Mouse (Mus musculus): ENCODE measurements at regions not wholly inside any gene's neighbourhood (a gene's known extent, or its start where the extent isn't known, plus 50 kb on each side); places are given as distances from the start of the nearest gene placed in this dataset.

DNA sequence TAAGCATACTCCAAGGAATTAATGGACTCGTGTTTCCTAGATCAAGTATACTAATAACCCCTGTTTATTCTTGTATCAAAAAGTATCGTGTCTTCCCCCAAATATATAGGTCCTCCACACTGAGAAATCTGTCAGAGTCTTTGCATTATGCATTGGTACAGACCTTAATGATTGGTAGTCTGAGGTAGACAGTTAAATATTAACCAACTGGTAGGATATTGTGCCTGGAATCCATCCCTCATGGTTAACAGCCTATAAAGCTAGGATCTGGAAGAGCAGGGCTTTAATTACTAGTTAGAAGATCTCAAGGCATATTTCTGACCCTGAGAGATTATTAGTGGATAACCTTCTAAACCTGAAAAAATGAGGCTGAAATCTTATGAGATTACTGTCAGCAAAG is 153.6 kb upstream of the Fam98a start:
- H3K36me3 ChIP-seq (ENCODE audit: control insufficient read depth, insufficient read depth, low read length) = no peaks in the 10 kb centered on the region
- no peak for ATAC-seq (ENCODE audit: low FRiP score, low read depth)
- 86% methylated on average over 2 of the region's 2 CpGs for WGBS

DNA sequence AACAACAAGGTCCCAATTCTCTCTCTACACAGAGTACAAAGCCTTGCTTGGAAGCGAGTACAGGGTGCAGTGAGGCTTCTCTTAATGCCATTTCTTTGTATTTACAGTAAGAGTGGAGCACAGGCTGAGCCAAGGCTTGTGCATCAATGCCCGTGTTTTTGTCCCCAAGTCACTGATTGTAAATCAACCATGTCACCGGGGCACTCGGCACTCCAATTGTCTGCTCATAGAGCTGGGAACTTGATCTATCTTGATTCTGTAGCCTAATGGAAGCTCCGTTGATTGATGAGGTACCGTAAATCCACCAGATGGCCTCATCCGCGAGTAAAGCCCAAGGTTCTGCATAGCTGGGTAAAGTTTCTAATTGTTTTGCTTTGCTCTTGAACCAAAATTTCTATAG is 152.1 kb upstream of the Fam98a start:
- no peak overlapping the region for H3K9ac ChIP-seq (ENCODE audit: low read depth, low read length, severe bottlenecking)
- TF ChIP-seq POLR2A (IDR thresholded peaks at IDR 0.05; ENCODE audit: borderline replicate concordance, extremely low read depth, insufficient read depth, insufficient read length) = no peak
- no peak overlapping the region for H3K27ac ChIP-seq (replicated peaks; ENCODE audit: low read depth, low read length)
- H3K4me2 ChIP-seq (replicated peaks; ENCODE audit: low read depth, low read length, severe bottlenecking) = no peak overlapping the region
- 27% methylated on average over 8 of the region's 8 CpGs for WGBS
- H3K4me3 ChIP-seq (replicated peaks; ENCODE audit: low read length) = no peak overlapping the region
- H3K4me1 ChIP-seq (ENCODE audit: control insufficient read depth, insufficient read depth, low read length) = no peaks in the 10 kb centered on the region
- no peaks in the 10 kb centered on the region for H3K27me3 ChIP-seq (ENCODE audit: control insufficient read depth, insufficient read depth, low read length)
- no peaks in the 10 kb centered on the region for H3K36me3 ChIP-seq (ENCODE audit: control insufficient read depth, insufficient read depth, low read length)
- ATAC-seq (ENCODE audit: low FRiP score, low read depth) (no peak), DNase-seq (ENCODE audit: low spot score) (no peak)
- no peaks in the 10 kb centered on the region for H3K9me3 ChIP-seq (ENCODE audit: control insufficient read depth, low read length)

More for the DNA sequence above, 153.6 kb upstream of the Fam98a start:
- Histone ChIP-seq H3K4me1 (ENCODE audit: control insufficient read depth, insufficient read depth, low read length) (no peaks in the 10 kb centered on the region), H3K27ac (replicated peaks; ENCODE audit: low read depth, low read length) (no peak overlapping the region), H3K9ac (ENCODE audit: low read depth, low read length, severe bottlenecking) (no peak overlapping the region), H3K27me3 (ENCODE audit: control insufficient read depth, insufficient read depth, low read length) (no peaks in the 10 kb centered on the region), H3K9me3 (ENCODE audit: control insufficient read depth, low read length) (no peaks in the 10 kb centered on the region), H3K4me2 (replicated peaks; ENCODE audit: low read depth, low read length, severe bottlenecking) (no peak overlapping the region), H3K4me3 (replicated peaks; ENCODE audit: low read length) (no peak overlapping the region)
- DNase-seq (ENCODE audit: low spot score) = no peak
- TF ChIP-seq POLR2A (IDR thresholded peaks at IDR 0.05; ENCODE audit: borderline replicate concordance, extremely low read depth, insufficient read depth, insufficient read length) = no peak

DNA sequence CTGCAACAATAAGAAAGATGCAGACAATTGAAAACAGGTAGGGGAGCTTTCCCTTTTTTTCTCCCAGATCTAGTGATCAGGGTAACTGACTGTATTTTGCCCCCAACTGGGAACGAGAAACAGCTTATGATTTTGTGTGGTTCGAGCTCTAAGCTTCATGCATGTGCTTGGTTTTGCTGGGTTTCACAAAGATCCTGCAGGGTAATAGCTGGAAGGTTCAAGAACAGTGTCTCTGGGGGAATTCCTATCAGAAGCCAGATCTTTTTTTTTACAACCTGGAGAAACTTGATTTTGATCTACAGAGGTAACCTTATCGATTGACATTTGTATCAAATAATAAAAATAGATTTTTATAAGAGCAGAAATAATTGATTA is 145.0 kb upstream of the Fam98a start:
- H3K9me3 ChIP-seq (ENCODE audit: control insufficient read depth, low read length) = no peaks in the 10 kb centered on the region
- WGBS = 68% methylated on average over 3 of the region's 3 CpGs
- no peaks in the 10 kb centered on the region for H3K4me1 ChIP-seq (ENCODE audit: control insufficient read depth, insufficient read depth, low read length)
- H3K4me3 ChIP-seq (replicated peaks; ENCODE audit: low read length) = no peak overlapping the region
- no peaks in the 10 kb centered on the region for H3K36me3 ChIP-seq (ENCODE audit: control insufficient read depth, insufficient read depth, low read length)
- no peak overlapping the region for H3K4me2 ChIP-seq (replicated peaks; ENCODE audit: low read depth, low read length, severe bottlenecking)
- H3K27ac ChIP-seq (replicated peaks; ENCODE audit: low read depth, low read length) = no peak overlapping the region
- DNase-seq (ENCODE audit: low spot score) (no peak), ATAC-seq (ENCODE audit: low FRiP score, low read depth) (no peak)
- no peak overlapping the region for H3K9ac ChIP-seq (ENCODE audit: low read depth, low read length, severe bottlenecking)
- TF ChIP-seq POLR2A (IDR thresholded peaks at IDR 0.05; ENCODE audit: borderline replicate concordance, extremely low read depth, insufficient read depth, insufficient read length) = no peak
- H3K27me3 ChIP-seq (ENCODE audit: control insufficient read depth, insufficient read depth, low read length) = no peaks in the 10 kb centered on the region

DNA sequence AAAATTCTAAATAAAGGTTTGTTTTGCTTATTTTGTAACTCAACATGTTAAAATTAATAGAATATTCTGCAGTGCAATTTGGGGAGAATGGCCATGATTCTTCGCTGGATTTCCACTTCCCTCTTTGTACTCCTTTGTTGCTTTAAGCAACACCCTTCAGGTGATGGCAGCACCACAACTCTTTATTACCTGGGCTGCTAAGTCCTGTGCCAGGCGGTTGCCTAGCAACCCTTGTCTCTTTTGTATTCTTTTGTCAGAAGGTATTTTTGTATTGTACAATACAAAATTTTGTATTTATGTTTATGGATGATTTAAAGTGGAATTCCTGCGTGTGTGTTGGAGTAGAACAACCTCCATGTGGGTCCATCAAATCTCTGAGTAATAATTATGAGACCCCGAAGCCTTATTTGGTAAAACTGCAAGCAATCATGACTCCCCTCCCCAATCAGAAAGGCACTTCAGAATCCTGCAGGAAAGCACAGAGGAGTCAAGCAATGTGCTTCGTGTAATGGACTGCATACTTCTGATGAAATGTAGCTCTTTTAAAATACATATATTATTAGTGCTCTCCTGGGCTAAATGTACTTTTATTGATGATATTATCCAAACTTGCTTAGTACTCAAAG is 144.5 kb upstream of the Fam98a start:
- no peaks in the 10 kb centered on the region for H3K27me3 ChIP-seq (ENCODE audit: control insufficient read depth, insufficient read depth, low read length)
- H3K4me3 ChIP-seq (replicated peaks; ENCODE audit: low read length) = no peak overlapping the region
- H3K27ac ChIP-seq (replicated peaks; ENCODE audit: low read depth, low read length) = no peak overlapping the region
- H3K36me3 ChIP-seq (ENCODE audit: control insufficient read depth, insufficient read depth, low read length) = no peaks in the 10 kb centered on the region
- DNase-seq (ENCODE audit: low spot score) = no peak
- no peak for ATAC-seq (ENCODE audit: low FRiP score, low read depth)
- H3K4me1 ChIP-seq (ENCODE audit: control insufficient read depth, insufficient read depth, low read length) = no peaks in the 10 kb centered on the region
- H3K9ac ChIP-seq (ENCODE audit: low read depth, low read length, severe bottlenecking) = no peak overlapping the region
- TF ChIP-seq POLR2A (IDR thresholded peaks at IDR 0.05; ENCODE audit: borderline replicate concordance, extremely low read depth, insufficient read depth, insufficient read length) = no peak
- no peak overlapping the region for H3K4me2 ChIP-seq (replicated peaks; ENCODE audit: low read depth, low read length, severe bottlenecking)
- no peaks in the 10 kb centered on the region for H3K9me3 ChIP-seq (ENCODE audit: control insufficient read depth, low read length)
- WGBS = 65% methylated on average over 5 of the region's 5 CpGs

DNA sequence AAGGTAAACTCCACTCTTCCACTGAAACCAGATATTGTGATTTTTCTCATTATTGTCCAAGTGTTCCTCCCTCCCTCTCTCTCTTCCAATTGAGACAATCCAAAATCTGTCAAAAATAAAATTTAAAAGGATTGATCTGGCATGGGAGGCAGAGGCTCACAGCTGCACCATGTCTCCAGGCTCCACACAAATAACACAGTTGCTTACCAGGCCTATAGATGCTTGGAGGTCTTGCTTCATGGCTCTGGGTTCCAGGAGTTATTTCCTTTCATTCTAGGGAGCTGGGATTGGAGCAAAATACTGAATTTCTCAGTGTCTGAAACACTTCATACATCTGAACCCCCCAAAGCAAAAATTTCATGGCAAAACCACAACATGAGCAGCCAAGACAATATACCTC is 134.2 kb upstream of the Fam98a start:
- no peak for TF ChIP-seq POLR2A (IDR thresholded peaks at IDR 0.05; ENCODE audit: borderline replicate concordance, extremely low read depth, insufficient read depth, insufficient read length)
- H3K27ac ChIP-seq (replicated peaks; ENCODE audit: low read depth, low read length) = no peak overlapping the region
- DNase-seq (ENCODE audit: low spot score) (no peak), ATAC-seq (ENCODE audit: low FRiP score, low read depth) (0 out of 2 replicates have a peak, but pooled peaks have one; percentile 19)
- no peaks in the 10 kb centered on the region for H3K4me1 ChIP-seq (ENCODE audit: control insufficient read depth, insufficient read depth, low read length)
- no peak overlapping the region for H3K4me2 ChIP-seq (replicated peaks; ENCODE audit: low read depth, low read length, severe bottlenecking)
- H3K9me3 ChIP-seq (ENCODE audit: control insufficient read depth, low read length) = no peaks in the 10 kb centered on the region
- H3K36me3 ChIP-seq (ENCODE audit: control insufficient read depth, insufficient read depth, low read length) = no peaks in the 10 kb centered on the region
- no peak overlapping the region for H3K4me3 ChIP-seq (replicated peaks; ENCODE audit: low read length)
- no peaks in the 10 kb centered on the region for H3K27me3 ChIP-seq (ENCODE audit: control insufficient read depth, insufficient read depth, low read length)
- H3K9ac ChIP-seq (ENCODE audit: low read depth, low read length, severe bottlenecking) = no peak overlapping the region

DNA sequence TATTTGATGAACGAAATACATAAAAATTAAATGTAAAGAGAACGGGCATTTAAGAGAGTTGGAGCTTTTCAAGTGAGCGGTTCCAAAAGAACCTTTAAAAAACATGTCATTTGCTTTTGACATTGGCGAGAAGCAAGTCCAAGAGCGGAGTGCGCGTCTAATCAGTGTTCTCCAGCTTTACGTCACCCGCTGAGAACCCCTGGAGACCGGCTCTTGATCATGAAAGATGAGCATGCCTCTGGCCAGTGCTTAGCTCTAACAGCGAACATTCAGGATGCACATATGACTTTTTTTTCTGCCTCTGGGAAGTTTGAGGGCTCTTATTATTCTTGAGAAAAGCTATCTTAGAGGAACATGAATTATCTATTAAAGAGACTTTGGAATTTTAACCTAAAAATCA is 95.2 kb upstream of the Fam98a start:
- no peak overlapping the region for H3K27ac ChIP-seq (replicated peaks; ENCODE audit: low read depth, low read length)
- WGBS = 80% methylated on average over 11 of the region's 11 CpGs
- no peaks in the 10 kb centered on the region for H3K9me3 ChIP-seq (ENCODE audit: control insufficient read depth, low read length)
- no peak for DNase-seq (ENCODE audit: low spot score)
- H3K9ac ChIP-seq (ENCODE audit: low read depth, low read length, severe bottlenecking) = no peak overlapping the region
- no peaks in the 10 kb centered on the region for H3K27me3 ChIP-seq (ENCODE audit: control insufficient read depth, insufficient read depth, low read length)
- no peak overlapping the region for H3K4me2 ChIP-seq (replicated peaks; ENCODE audit: low read depth, low read length, severe bottlenecking)
- ATAC-seq (ENCODE audit: low FRiP score, low read depth) = no peak
- no peaks in the 10 kb centered on the region for H3K36me3 ChIP-seq (ENCODE audit: control insufficient read depth, insufficient read depth, low read length)
- H3K4me3 ChIP-seq (replicated peaks; ENCODE audit: low read length) = no peak overlapping the region
- TF ChIP-seq POLR2A (IDR thresholded peaks at IDR 0.05; ENCODE audit: borderline replicate concordance, extremely low read depth, insufficient read depth, insufficient read length) = no peak
- H3K4me1 ChIP-seq (ENCODE audit: control insufficient read depth, insufficient read depth, low read length) = no peaks in the 10 kb centered on the region

All from limb, embryonic 14.5 days (tissue).